Mouse (Mus musculus): ENCODE data around the gene Rnf185.

- TF ChIP-seq POLR2A (IDR thresholded peaks at IDR 0.05; ENCODE audit: control insufficient read depth, extremely low read depth, insufficient read depth, low read length, poor library complexity) (no peak), CTCF (IDR thresholded peaks at IDR 0.05; ENCODE audit: borderline replicate concordance, control insufficient read depth, extremely low read depth, insufficient read depth, low read length, poor library complexity) (no peak)
Measured at GRCm38 (mm10) chr11:3475489-3475888, 23.3 kb upstream of the Rnf185 start.
